Mouse (Mus musculus) stomach, postnatal 0 days (tissue): Measurements from ENCODE around the gene Atad1.

Experiments used
- CTCF ChIP-seq: IDR thresholded peaks from 2 replicates; pipeline ENCODE4 v1.5.1; 2016; ENCODE audit warnings: antibody characterized with exemption, low read depth, mild to moderate bottlenecking, moderate library complexity
- EP300 ChIP-seq: optimal IDR thresholded peaks from 2 replicates; pipeline ENCODE3; 2016; ENCODE audit warnings: antibody characterized with exemption

DNA sequence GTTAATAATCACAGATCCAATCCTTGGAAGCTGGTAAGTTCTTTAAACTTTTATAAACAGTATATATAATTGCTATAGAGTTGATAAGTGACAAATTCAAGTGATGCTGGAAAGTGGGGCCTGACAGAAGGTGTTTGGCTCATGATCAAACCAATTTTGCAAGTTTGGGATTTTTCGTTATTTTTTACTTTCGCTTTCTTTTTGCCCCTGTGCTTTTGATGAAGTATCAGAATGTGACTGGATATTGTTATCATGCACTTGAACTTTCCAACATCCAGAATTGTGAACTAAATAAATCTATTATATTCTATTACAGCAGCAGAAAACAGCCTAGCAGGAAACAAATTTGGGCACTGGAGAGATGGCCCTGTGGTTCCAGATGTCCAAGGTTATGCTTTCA is 58.7 kb downstream of the Atad1 start:
- TF ChIP-seq CTCF (no peak), EP300 (no peak)
